Mouse (Mus musculus): ENCODE data around the gene Acpp.

DNA sequence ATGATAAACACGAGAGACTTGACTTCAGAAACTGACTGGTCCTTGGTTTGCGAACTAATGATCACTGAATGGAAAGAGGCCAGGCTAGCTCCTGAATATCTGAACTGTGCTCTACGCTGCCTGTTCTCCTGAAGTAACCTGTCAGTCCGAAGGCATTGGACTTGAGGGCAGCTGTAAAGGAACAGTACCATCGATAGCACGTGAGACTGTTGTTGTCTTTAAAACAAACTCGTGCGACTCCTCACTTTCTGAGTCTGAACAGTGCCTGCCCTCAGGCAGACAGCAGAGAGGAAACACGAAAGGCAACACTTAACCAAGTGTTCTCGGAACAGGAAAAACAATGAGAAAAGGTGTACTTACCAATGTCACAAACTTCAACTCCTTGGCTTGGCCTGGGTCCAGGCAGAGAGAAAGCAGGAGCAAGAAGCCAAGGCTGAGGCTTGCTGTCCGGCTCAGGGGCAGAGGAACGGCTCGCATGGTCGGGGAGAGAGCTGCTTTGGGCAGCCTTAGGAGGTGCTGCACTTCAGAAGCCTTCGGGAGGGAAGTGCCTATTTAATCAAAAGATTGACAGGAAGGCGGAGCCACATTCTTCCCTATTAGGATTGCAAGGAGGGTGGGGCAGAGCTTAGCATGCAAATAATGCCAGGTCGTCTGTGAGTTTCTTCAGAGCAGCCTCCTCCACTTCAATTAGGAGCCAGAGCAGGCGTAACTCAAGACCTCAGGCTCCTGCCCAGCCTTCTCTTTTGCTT is at the start of gene Acpp:
- TF ChIP-seq EP300 (IDR thresholded peaks at IDR 0.05; ENCODE audit: insufficient read depth, low read depth, low read length) (0 out of 2 replicates have a peak, but pooled peaks have one; percentile 9), CTCF (IDR thresholded peaks at IDR 0.05; ENCODE audit: low read depth, low read length) (no peak)

Measured in ES-Bruce4 (cell line).